11 mouse cellular contexts compared by ENCODE assay signal in genomic region chr15:5106293-5106692, GRCm38 (mm10). TPM values are rescaled to one million over a fixed set of nuclear protein-coding genes. Genes with fewer than 3 reads are reported as not detected.
DNase-seq lines count a peak whose midpoint lies in the region; ATAC-seq and TF ChIP-seq lines count a peak whose summit lies in the region.
"Had no signal": no experiment of that assay in that cellular context is flagged by ENCODE, and none has a peak within 500 bp of the region (broad histone marks: within the 10 kb centered on the region; RNA-seq: fewer than 3 reads in every experiment).

No protein-coding gene starts in this region.

- no peaks in the 10 kb centered on the region for H3K9me3 ChIP-seq in forebrain, postnatal 0 days (ENCODE audit: low read length)
- no peaks in the 10 kb centered on the region for H3K9me3 ChIP-seq in limb, embryonic 10.5 days (replicated peaks)
- H3K9me3 ChIP-seq: embryonic facial prominence, embryonic 12.5 days; liver, embryonic 15.5 days had no signal

- no peak for DNase-seq in gastrocnemius, adult 2 months
- DNase-seq in gastrocnemius, postnatal 4 days (ENCODE audit: low spot score in 2 of 2): no peak
- DNase-seq in lung, postnatal 25 days (ENCODE audit: low spot score): peak; percentile 36
- no peak for DNase-seq in lung, adult 18-20 months
- DNase-seq in forebrain, postnatal 0 days: peak; percentile 49
- DNase-seq in naive thymus-derived CD4-positive, alpha-beta T cell, adult 2 months (ENCODE audit: low read depth): peak; percentile 80
- DNase-seq in limb, embryonic 10.5 days (ENCODE audit: low spot score): no peak
- no peak for DNase-seq in right cerebral cortex, postnatal 4 days

- no peak overlapping the region for H3K4me2 ChIP-seq in forebrain, postnatal 0 days (ENCODE audit: low read depth)
- H3K4me2 ChIP-seq: embryonic facial prominence, embryonic 12.5 days; liver, embryonic 15.5 days had no signal

- TF ChIP-seq CTCF in gastrocnemius, adult 2 months (IDR thresholded peaks at IDR 0.05): peak; percentile 76
- TF ChIP-seq CTCF in forebrain, postnatal 0 days (IDR thresholded peaks at IDR 0.05; ENCODE audit: low read depth): peak; percentile 56

- no peaks in the 10 kb centered on the region for H3K4me1 ChIP-seq in forebrain, postnatal 0 days (ENCODE audit: insufficient read depth)
- no peaks in the 10 kb centered on the region for H3K4me1 ChIP-seq in limb, embryonic 10.5 days
- H3K4me1 ChIP-seq: embryonic facial prominence, embryonic 12.5 days had no signal

- ATAC-seq in forebrain, postnatal 0 days: peak; percentile 55

- H3K27ac ChIP-seq in gastrocnemius, adult 2 months: no peak overlapping the region
- H3K27ac ChIP-seq in forebrain, postnatal 0 days (ENCODE audit: low read depth, low read length): no peak overlapping the region
- no peak overlapping the region for H3K27ac ChIP-seq in limb, embryonic 10.5 days
- H3K27ac ChIP-seq: embryonic facial prominence, embryonic 12.5 days; liver, embryonic 15.5 days had no signal

- H3K4me3 ChIP-seq in gastrocnemius, adult 2 months: no peak overlapping the region
- H3K4me3 ChIP-seq in forebrain, postnatal 0 days (ENCODE audit: low read depth, low read length): no peak overlapping the region
- no peak overlapping the region for H3K4me3 ChIP-seq in limb, embryonic 10.5 days
- H3K4me3 ChIP-seq: embryonic facial prominence, embryonic 12.5 days; liver, embryonic 15.5 days had no signal

- intact Hi-C loops in gastrocnemius, adult 2 months (cut with DNase I): no loop called here

- no peaks in the 10 kb centered on the region for H3K36me3 ChIP-seq in forebrain, postnatal 0 days (ENCODE audit: insufficient read depth)
- H3K36me3 ChIP-seq in limb, embryonic 10.5 days: no peaks in the 10 kb centered on the region
- H3K36me3 ChIP-seq: embryonic facial prominence, embryonic 12.5 days; liver, embryonic 15.5 days had no signal

- no peak overlapping the region for H3K9ac ChIP-seq in forebrain, postnatal 0 days
- H3K9ac ChIP-seq: embryonic facial prominence, embryonic 12.5 days; liver, embryonic 15.5 days had no signal

- 49% methylated on average over 2 of the region's 2 CpGs for WGBS in forebrain, postnatal 0 days
- WGBS in limb, embryonic 10.5 days: 54% methylated on average over 2 of the region's 2 CpGs

- H3K27me3 ChIP-seq in forebrain, postnatal 0 days (ENCODE audit: insufficient read depth, low read length): no peaks in the 10 kb centered on the region
- H3K27me3 ChIP-seq in limb, embryonic 10.5 days (ENCODE audit: low read depth, poor library complexity, severe bottlenecking): no peaks in the 10 kb centered on the region
- H3K27me3 ChIP-seq: embryonic facial prominence, embryonic 12.5 days had no signal

RNA-seq across cellular contexts. Expression of gene Card6, which starts 2.0 kb away (rescaled TPM):
- total RNA-seq in gastrocnemius, adult 2 months (2021): 1 to 10 TPM; 1.9 to 2.0 TPM
- 1 to 10 TPM; 2.7 to 3.1 TPM for total RNA-seq in gastrocnemius, postnatal 4 days (2021)
- total RNA-seq in forebrain, postnatal 0 days (2014; rRNA removed): 0.29 and 0.54 TPM in 2 replicates
- 0.08 and 0.41 TPM in 2 replicates for polyA plus RNA-seq in forebrain, postnatal 0 days (2015; fragmentation: Nextera tagmentation; extraction: Ambion mirVana)
- 0.49 and 0.95 TPM in 2 replicates for polyA plus RNA-seq in limb, embryonic 10.5 days (2016; fragmentation: Nextera tagmentation; extraction: Ambion mirVana)

RNA-seq across cellular contexts. Expression of gene Rpl37, which starts 10.2 kb away (rescaled TPM):
- total RNA-seq in gastrocnemius, adult 2 months (2021): 100 to 1,000 TPM; 178 to 188 TPM
- 100 to 1,000 TPM; 389 to 413 TPM for total RNA-seq in gastrocnemius, postnatal 4 days (2021)
- total RNA-seq in forebrain, postnatal 0 days (2014; rRNA removed): 272 and 533 TPM in 2 replicates
- polyA plus RNA-seq in forebrain, postnatal 0 days (2015; fragmentation: Nextera tagmentation; extraction: Ambion mirVana): 400 and 543 TPM in 2 replicates
- 460 and 572 TPM in 2 replicates for polyA plus RNA-seq in limb, embryonic 10.5 days (2016; fragmentation: Nextera tagmentation; extraction: Ambion mirVana)

RNA-seq across cellular contexts. Expression of gene Prkaa1, which starts 37.4 kb away (rescaled TPM):
- total RNA-seq in gastrocnemius, adult 2 months (2021): 10 to 100 TPM; 10.0 to 12.7 TPM
- 10 to 100 TPM; 15.8 to 17.4 TPM for total RNA-seq in gastrocnemius, postnatal 4 days (2021)
- 19.7 and 24.1 TPM in 2 replicates for total RNA-seq in forebrain, postnatal 0 days (2014; rRNA removed)
- 7.7 and 10.8 TPM in 2 replicates for polyA plus RNA-seq in forebrain, postnatal 0 days (2015; fragmentation: Nextera tagmentation; extraction: Ambion mirVana)
- polyA plus RNA-seq in limb, embryonic 10.5 days (2016; fragmentation: Nextera tagmentation; extraction: Ambion mirVana): 15.0 and 16.2 TPM in 2 replicates

RNA-seq across cellular contexts. Expression of gene C7, which starts 42.8 kb away (rescaled TPM):
- total RNA-seq in gastrocnemius, adult 2 months (2021): 1 to 10 TPM; 1.1 to 8.6 TPM
- total RNA-seq in gastrocnemius, postnatal 4 days (2021): under 1 TPM; 0.12 to 0.16 TPM
- total RNA-seq in forebrain, postnatal 0 days (2014; rRNA removed): 0.05 TPM in 1 of 2 replicates, not detected in the other
- polyA plus RNA-seq in forebrain, postnatal 0 days (2015; fragmentation: Nextera tagmentation; extraction: Ambion mirVana): 0.06 and 0.11 TPM in 2 replicates
- 0.05 TPM in 1 of 2 replicates, not detected in the other for polyA plus RNA-seq in limb, embryonic 10.5 days (2016; fragmentation: Nextera tagmentation; extraction: Ambion mirVana)
- polyA plus RNA-seq: liver, embryonic 15.5 days; stomach, embryonic 14.5 days had no signal

Comparison
In these comparisons a context has a peak if more than half of its experiments do, and no peak if none do; other contexts are left out.
1. DNase-seq: peak in lung, postnatal 25 days (single experiment), forebrain, postnatal 0 days (single experiment) and naive thymus-derived CD4-positive, alpha-beta T cell, adult 2 months (single experiment); none in gastrocnemius, adult 2 months (single experiment), gastrocnemius, postnatal 4 days (0 of 2), lung, adult 18-20 months (0 of 2), limb, embryonic 10.5 days (single experiment) and right cerebral cortex, postnatal 4 days (single experiment).